Mouse (Mus musculus) intestine, embryonic 15.5 days (tissue): ENCODE measurements around the gene Ugcg. TPM values are rescaled to one million over a fixed set of nuclear protein-coding genes. Genes with fewer than 3 reads are reported as not detected.

ENCODE experiments used
- ATAC-seq: fragments of 200-750 bp; cut with Nextera tagmentation; 2 replicates; pipeline ENCODE4 v1.8.0; 2017; ENCODE audit warnings: moderate TSS enrichment, moderate library complexity
- H3K27ac ChIP-seq: fragments of 300-500 bp; sonication (generic); 2 replicates; pipeline ENCODE4 v1.5.1; 2015; ENCODE audit warnings: mild to moderate bottlenecking, inconsistent platforms
- H3K27me3 ChIP-seq: fragments of 300-500 bp; sonication (generic); replicated peaks from 2 replicates; pipeline ENCODE4 v1.6.1; 2015; ENCODE audit warnings: inconsistent platforms
- H3K36me3 ChIP-seq: fragments of 300-500 bp; sonication (generic); 2 replicates; pipeline ENCODE4 v1.6.1; 2015; ENCODE audit warnings: inconsistent platforms
- H3K4me1 ChIP-seq: fragments of 300-500 bp; sonication (generic); replicated peaks from 2 replicates; pipeline ENCODE4 v1.6.1; 2015; ENCODE audit warnings: inconsistent platforms
- H3K4me2 ChIP-seq: fragments of 300-500 bp; sonication (generic); replicated peaks from 2 replicates; pipeline ENCODE4 v1.6.1; 2015; ENCODE audit warnings: mild to moderate bottlenecking, inconsistent platforms
- H3K4me3 ChIP-seq: fragments of 300-500 bp; sonication (generic); replicated peaks from 2 replicates; pipeline ENCODE4 v1.5.1; 2015; ENCODE audit warnings: inconsistent platforms
- H3K9ac ChIP-seq: fragments of 300-500 bp; sonication (generic); 2 replicates; pipeline ENCODE4 v1.6.1; 2015; ENCODE audit warnings: inconsistent platforms
- H3K9me3 ChIP-seq: fragments of 300-500 bp; sonication (generic); 2 replicates; pipeline ENCODE4 v1.6.1; 2016; ENCODE audit warnings: inconsistent platforms
- WGBS: fragments of 180-500 bp; shearing (Covaris S2); methylation state at CpG from one replicate; pipeline ENCODE4 v1.1.7; 2015; 5-methylcytosine and 5-hydroxymethylcytosine counted together
- polyA plus RNA-seq: library from polyadenylated mRNA; unstranded; fragments of >200 nt; fragmentation: Nextera tagmentation; extraction: Ambion mirVana; gene quantifications from 2 replicates; pipeline ENCODE4 v1.2.1, GENCODE M21; 2015

Gene Ugcg
- polyA plus RNA-seq, result 10.7 and 11.5 TPM in 2 replicates

GRCm38 (mm10) chr4:59188802-59189545 is at the start of gene Ugcg:
TSS of gene Ugcg (plus strand) at chr4:59189257.
- peak within 1 kb of the TSS; percentile 87 for H3K4me3 ChIP-seq
- peak within 1 kb of the TSS; percentile 95 for H3K27ac ChIP-seq
- peak; percentile 93 for ATAC-seq
- no peaks in the 10 kb centered on the region for H3K36me3 ChIP-seq
- WGBS, result under 1% methylated on average over 64 of the region's 99 CpGs
- H3K9ac ChIP-seq, result peak within 1 kb of the TSS; percentile 99
- H3K4me2 ChIP-seq, result peak within 1 kb of the TSS; percentile 65
- H3K27me3 ChIP-seq, result no peaks in the 10 kb centered on the region
- H3K4me1 ChIP-seq, result 0 out of 2 replicates have a peak, but pooled peaks cover 2% of the 10 kb centered on the region
- H3K9me3 ChIP-seq, result no peaks in the 10 kb centered on the region

DNA sequence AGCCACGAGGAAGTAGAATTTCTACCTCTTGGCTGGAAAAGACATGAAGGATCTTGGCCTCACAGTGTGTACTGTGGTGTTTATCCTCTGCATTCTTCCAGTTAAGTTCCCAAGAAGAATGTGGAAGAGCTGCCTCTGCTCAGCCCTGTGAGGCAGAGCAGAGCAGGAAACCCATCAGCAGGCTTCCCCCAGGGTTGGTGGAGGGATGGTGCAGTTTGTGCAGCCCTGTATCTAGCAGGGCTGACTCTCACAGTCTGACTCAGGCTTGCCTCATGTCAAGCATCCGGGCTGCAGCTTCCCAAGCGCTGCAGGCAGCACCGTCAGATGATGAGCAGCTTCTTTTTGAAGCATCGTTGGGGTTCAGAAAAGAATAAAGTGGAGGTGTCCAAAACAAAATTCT is 40.0 kb upstream of the Ugcg start:
- H3K9ac ChIP-seq, result no peak overlapping the region
- ATAC-seq, result 0 out of 2 replicates have a peak, but pooled peaks have one; percentile 39
- H3K27ac ChIP-seq, result no peak overlapping the region
- no peaks in the 10 kb centered on the region for H3K27me3 ChIP-seq
- WGBS, result 60% methylated on average over 5 of the region's 5 CpGs
- no peak overlapping the region for H3K4me3 ChIP-seq
- H3K9me3 ChIP-seq, result no peaks in the 10 kb centered on the region
- no peaks in the 10 kb centered on the region for H3K4me1 ChIP-seq
- H3K36me3 ChIP-seq, result no peaks in the 10 kb centered on the region
- no peak overlapping the region for H3K4me2 ChIP-seq

- Histone ChIP-seq H3K4me3 (no peak overlapping the region), H3K4me1 (no peaks in the 10 kb centered on the region), H3K9ac (no peak overlapping the region), H3K4me2 (no peak overlapping the region), H3K9me3 (no peaks in the 10 kb centered on the region), H3K27me3 (no peaks in the 10 kb centered on the region), H3K36me3 (no peaks in the 10 kb centered on the region), H3K27ac (no peak overlapping the region)
- ATAC-seq, result no peak
- WGBS, result 53% methylated on average over 5 of the region's 5 CpGs
Measured at GRCm38 (mm10) chr4:59150907-59151306, 38.1 kb upstream of the Ugcg start.

GRCm38 (mm10) chr4:59151953-59152352 is 37.1 kb upstream of the Ugcg start:
- no peaks in the 10 kb centered on the region for H3K9me3 ChIP-seq
- no peak overlapping the region for H3K9ac ChIP-seq
- WGBS, result 74% methylated on average over 1 of the region's 1 CpGs
- no peak for ATAC-seq
- no peak overlapping the region for H3K27ac ChIP-seq
- no peaks in the 10 kb centered on the region for H3K4me1 ChIP-seq
- H3K4me3 ChIP-seq, result no peak overlapping the region
- H3K36me3 ChIP-seq, result no peaks in the 10 kb centered on the region
- H3K27me3 ChIP-seq, result no peaks in the 10 kb centered on the region
- H3K4me2 ChIP-seq, result no peak overlapping the region

- Histone ChIP-seq H3K4me3 (no peak overlapping the region), H3K27me3 (no peaks in the 10 kb centered on the region), H3K27ac (no peak overlapping the region), H3K4me2 (no peak overlapping the region), H3K4me1 (0 out of 2 replicates have a peak, but pooled peaks cover 4% of the 10 kb centered on the region), H3K9ac (no peak overlapping the region), H3K9me3 (no peaks in the 10 kb centered on the region), H3K36me3 (no peaks in the 10 kb centered on the region)
- 36% methylated on average over 7 of the region's 7 CpGs for WGBS
- ATAC-seq, result no peak
Measured at GRCm38 (mm10) chr4:59156897-59157592, 32.0 kb upstream of the Ugcg start.

- WGBS, result 60% methylated on average over 2 of the region's 2 CpGs
Measured at GRCm38 (mm10) chr4:59157654-59158053, 31.4 kb upstream of the Ugcg start.

GRCm38 (mm10) chr4:59160289-59160688 is 28.8 kb upstream of the Ugcg start:
- Histone ChIP-seq H3K9me3 (no peaks in the 10 kb centered on the region), H3K4me2 (no peak overlapping the region), H3K27me3 (no peaks in the 10 kb centered on the region), H3K4me3 (no peak overlapping the region), H3K4me1 (0 out of 2 replicates have a peak, but pooled peaks cover 4% of the 10 kb centered on the region), H3K9ac (no peak overlapping the region), H3K27ac (no peak overlapping the region), H3K36me3 (no peaks in the 10 kb centered on the region)
- WGBS, result 84% methylated on average over 5 of the region's 5 CpGs
- no peak for ATAC-seq

More at GRCm38 (mm10) chr4:59157654-59158053, 31.4 kb upstream of the Ugcg start:
- Histone ChIP-seq H3K4me1 (0 out of 2 replicates have a peak, but pooled peaks cover 4% of the 10 kb centered on the region), H3K27ac (no peak overlapping the region), H3K27me3 (no peaks in the 10 kb centered on the region), H3K9me3 (no peaks in the 10 kb centered on the region), H3K9ac (no peak overlapping the region), H3K4me2 (no peak overlapping the region), H3K36me3 (no peaks in the 10 kb centered on the region), H3K4me3 (no peak overlapping the region)
- no peak for ATAC-seq

DNA sequence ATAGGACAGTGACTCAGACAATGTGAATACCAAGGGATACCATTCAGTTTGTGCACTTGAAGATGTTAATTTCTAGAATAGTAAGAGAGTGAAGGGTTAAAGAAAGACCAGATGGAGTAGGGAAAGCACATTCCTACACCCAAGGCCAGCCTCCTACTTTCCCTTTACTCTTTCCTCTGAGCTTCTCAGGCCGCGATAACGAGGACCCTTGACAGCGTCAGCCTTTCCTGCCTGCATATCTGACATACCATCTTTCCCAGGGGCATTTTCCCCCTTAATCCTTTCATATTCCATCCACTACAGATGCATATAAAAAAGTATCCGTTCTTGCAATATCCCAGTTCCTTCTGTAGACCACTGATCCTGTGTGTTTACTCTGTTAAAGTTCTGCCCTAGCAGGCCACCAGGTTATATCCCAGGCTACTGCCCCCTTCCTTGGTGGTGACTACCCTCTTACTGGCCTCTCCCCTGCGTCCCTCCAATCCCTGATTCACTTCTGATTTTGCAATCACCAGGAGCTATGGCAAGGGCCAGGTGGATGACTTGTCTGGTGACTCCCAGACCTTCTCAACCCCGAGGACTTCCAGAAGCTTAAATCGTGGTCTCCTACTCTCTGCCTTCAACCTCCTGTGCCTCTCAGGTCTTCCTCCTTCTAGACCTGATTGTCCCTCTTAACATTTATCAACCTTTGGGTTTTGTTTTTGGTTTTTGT is 27.9 kb upstream of the Ugcg start:
- H3K9me3 ChIP-seq, result no peaks in the 10 kb centered on the region
- H3K9ac ChIP-seq, result no peak overlapping the region
- no peak for ATAC-seq
- H3K4me1 ChIP-seq, result 0 out of 2 replicates have a peak, but pooled peaks cover 4% of the 10 kb centered on the region
- H3K4me3 ChIP-seq, result no peak overlapping the region
- no peak overlapping the region for H3K27ac ChIP-seq
- no peak overlapping the region for H3K4me2 ChIP-seq
- H3K36me3 ChIP-seq, result no peaks in the 10 kb centered on the region
- WGBS, result 49% methylated on average over 8 of the region's 8 CpGs
- H3K27me3 ChIP-seq, result no peaks in the 10 kb centered on the region

- no peaks in the 10 kb centered on the region for H3K36me3 ChIP-seq
- H3K27ac ChIP-seq, result no peak overlapping the region
- no peaks in the 10 kb centered on the region for H3K27me3 ChIP-seq
- no peaks in the 10 kb centered on the region for H3K9me3 ChIP-seq
- WGBS, result 63% methylated on average over 2 of the region's 2 CpGs
- H3K4me1 ChIP-seq, result no peaks in the 10 kb centered on the region
- no peak for ATAC-seq
- no peak overlapping the region for H3K4me3 ChIP-seq
- H3K4me2 ChIP-seq, result no peak overlapping the region
- no peak overlapping the region for H3K9ac ChIP-seq
Measured at GRCm38 (mm10) chr4:59164034-59164433, 25.0 kb upstream of the Ugcg start.

GRCm38 (mm10) chr4:59167251-59167847 is 21.7 kb upstream of the Ugcg start:
- no peak for ATAC-seq
- Histone ChIP-seq H3K4me2 (no peak overlapping the region), H3K4me3 (no peak overlapping the region), H3K4me1 (no peaks in the 10 kb centered on the region), H3K27ac (no peak overlapping the region), H3K36me3 (no peaks in the 10 kb centered on the region), H3K9me3 (no peaks in the 10 kb centered on the region), H3K27me3 (no peaks in the 10 kb centered on the region), H3K9ac (no peak overlapping the region)
- 85% methylated on average over 2 of the region's 2 CpGs for WGBS

DNA sequence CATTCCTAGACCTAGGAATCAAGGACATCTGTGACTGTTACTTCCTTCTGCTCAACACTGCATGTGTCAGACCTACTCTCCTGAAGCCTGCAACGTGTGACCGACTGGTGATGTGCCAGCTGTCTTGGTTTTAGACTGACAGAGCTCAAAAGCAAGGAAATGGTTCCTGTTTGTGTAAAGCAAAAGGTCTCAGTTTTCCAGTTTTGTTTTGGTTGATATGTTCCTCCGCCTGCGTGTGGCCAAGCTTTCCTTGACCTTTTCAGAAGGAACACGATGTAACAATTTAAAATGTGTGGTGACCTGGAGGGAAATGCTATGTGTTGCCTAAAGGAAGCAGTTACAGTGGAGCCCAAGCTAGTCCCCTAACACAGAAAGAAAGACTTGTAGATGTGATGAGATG is 19.1 kb upstream of the Ugcg start:
- WGBS, result 76% methylated on average over 5 of the region's 5 CpGs
- Histone ChIP-seq H3K9me3 (no peaks in the 10 kb centered on the region), H3K4me2 (no peak overlapping the region), H3K36me3 (no peaks in the 10 kb centered on the region), H3K4me3 (no peak overlapping the region), H3K27ac (no peak overlapping the region), H3K9ac (no peak overlapping the region), H3K4me1 (no peaks in the 10 kb centered on the region), H3K27me3 (no peaks in the 10 kb centered on the region)
- ATAC-seq, result no peak

- H3K36me3 ChIP-seq, result no peaks in the 10 kb centered on the region
- WGBS, result 81% methylated on average over 2 of the region's 2 CpGs
- H3K27ac ChIP-seq, result no peak overlapping the region
- H3K9me3 ChIP-seq, result no peaks in the 10 kb centered on the region
- H3K27me3 ChIP-seq, result no peaks in the 10 kb centered on the region
- H3K9ac ChIP-seq, result no peak overlapping the region
- no peak overlapping the region for H3K4me3 ChIP-seq
- ATAC-seq, result no peak
- H3K4me1 ChIP-seq, result no peaks in the 10 kb centered on the region
- H3K4me2 ChIP-seq, result no peak overlapping the region
Measured at GRCm38 (mm10) chr4:59172616-59173015, 16.4 kb upstream of the Ugcg start.
